Mouse (Mus musculus): Measurements from ENCODE around the gene Prkar2a.

Prkar2a gene

DNA sequence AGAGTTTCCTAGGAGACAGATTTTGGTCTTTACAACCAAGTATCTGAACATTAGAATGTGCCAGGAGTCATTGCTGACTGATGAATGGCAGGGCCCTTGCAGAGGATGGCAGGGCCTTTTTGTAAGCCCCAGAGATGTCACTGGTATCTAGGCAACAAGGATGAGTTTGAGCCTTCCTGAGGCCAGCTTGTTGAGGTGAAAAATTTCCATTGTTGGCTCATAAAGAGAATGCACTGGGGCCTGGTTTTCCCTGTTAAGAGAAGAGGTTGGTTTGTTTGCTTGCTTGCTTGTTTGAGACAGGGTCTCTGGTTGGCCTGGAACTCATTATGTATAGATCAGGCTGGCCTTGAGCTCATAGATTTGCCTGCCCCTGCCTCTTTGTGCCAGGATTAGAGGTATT, 96.3 kb downstream of the Prkar2a start:
- no peaks in the 10 kb centered on the region for H3K9me3 ChIP-seq (ENCODE audit: low read length)
- H3K36me3 ChIP-seq (ENCODE audit: insufficient read depth, low read length) = peaks cover 29% of the 10 kb centered on the region
- H3K4me1 ChIP-seq (replicated peaks; ENCODE audit: low read depth, low read length) = peaks cover 58% of the 10 kb centered on the region
- H3K4me3 ChIP-seq (replicated peaks; ENCODE audit: low read length) = no peak overlapping the region
- H3K27me3 ChIP-seq (ENCODE audit: insufficient read depth, low read length) = no peaks in the 10 kb centered on the region
- TF ChIP-seq CTCF (conservative IDR thresholded peaks at IDR 0.05; ENCODE audit: low read length) (no peak), NANOG (IDR thresholded peaks at IDR 0.05; ENCODE audit: borderline replicate concordance, low read length) (no peak), POU5F1 (IDR thresholded peaks at IDR 0.05; ENCODE audit: borderline replicate concordance, low read length) (no peak)

DNA sequence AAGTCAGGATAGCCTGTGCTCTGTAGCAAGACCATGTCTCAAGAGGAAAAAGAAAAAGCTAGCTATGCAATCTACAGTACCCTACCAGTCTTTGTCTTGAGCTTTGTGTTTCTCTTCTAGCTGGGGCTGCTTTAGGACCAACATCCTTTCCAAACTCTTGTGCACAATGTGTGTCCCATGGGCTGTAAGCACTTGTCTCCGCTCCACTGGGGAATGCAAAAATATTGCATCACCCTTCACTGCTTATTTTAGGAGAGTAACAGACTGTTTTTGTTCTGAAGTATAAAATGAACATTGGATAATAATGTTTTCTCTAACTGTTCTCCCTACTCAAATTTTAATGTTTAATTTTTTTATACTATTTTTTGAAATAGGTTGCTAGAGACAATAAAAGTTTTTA, 97.4 kb downstream of the Prkar2a start:
- no peaks in the 10 kb centered on the region for H3K27me3 ChIP-seq (ENCODE audit: insufficient read depth, low read length)
- H3K9me3 ChIP-seq (ENCODE audit: low read length) = no peaks in the 10 kb centered on the region
- peaks cover 29% of the 10 kb centered on the region for H3K36me3 ChIP-seq (ENCODE audit: insufficient read depth, low read length)
- peaks cover 58% of the 10 kb centered on the region for H3K4me1 ChIP-seq (replicated peaks; ENCODE audit: low read depth, low read length)
- no peak overlapping the region for H3K4me3 ChIP-seq (replicated peaks; ENCODE audit: low read length)
- TF ChIP-seq CTCF (conservative IDR thresholded peaks at IDR 0.05; ENCODE audit: low read length) (no peak), POU5F1 (IDR thresholded peaks at IDR 0.05; ENCODE audit: borderline replicate concordance, low read length) (no peak), NANOG (IDR thresholded peaks at IDR 0.05; ENCODE audit: borderline replicate concordance, low read length) (no peak)

DNA sequence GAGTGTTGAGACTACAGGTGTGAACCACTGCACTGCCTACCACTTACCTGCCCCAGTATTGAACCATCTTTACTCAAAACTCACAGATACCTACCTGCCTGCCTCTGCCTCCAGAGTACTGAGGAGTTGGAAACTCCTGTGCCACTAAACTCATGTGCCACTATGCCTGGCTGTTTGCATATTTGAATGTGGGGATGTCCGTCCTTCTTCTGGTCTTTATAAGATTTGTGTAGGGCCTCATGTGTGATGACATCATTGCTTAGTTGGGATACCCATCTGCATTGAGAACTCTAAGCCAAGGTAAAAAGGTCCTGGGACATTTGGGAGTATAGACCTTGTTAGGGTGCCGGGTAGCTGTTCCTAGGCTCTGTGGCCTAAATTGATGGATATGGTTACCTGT, 98.0 kb downstream of the Prkar2a start:
- H3K27me3 ChIP-seq (ENCODE audit: insufficient read depth, low read length) = no peaks in the 10 kb centered on the region
- no peak overlapping the region for H3K4me3 ChIP-seq (replicated peaks; ENCODE audit: low read length)
- H3K9me3 ChIP-seq (ENCODE audit: low read length) = no peaks in the 10 kb centered on the region
- TF ChIP-seq NANOG (IDR thresholded peaks at IDR 0.05; ENCODE audit: borderline replicate concordance, low read length) (no peak), CTCF (conservative IDR thresholded peaks at IDR 0.05; ENCODE audit: low read length) (no peak), POU5F1 (IDR thresholded peaks at IDR 0.05; ENCODE audit: borderline replicate concordance, low read length) (no peak)
- H3K36me3 ChIP-seq (ENCODE audit: insufficient read depth, low read length) = peaks cover 29% of the 10 kb centered on the region
- peaks cover 58% of the 10 kb centered on the region for H3K4me1 ChIP-seq (replicated peaks; ENCODE audit: low read depth, low read length)

DNA sequence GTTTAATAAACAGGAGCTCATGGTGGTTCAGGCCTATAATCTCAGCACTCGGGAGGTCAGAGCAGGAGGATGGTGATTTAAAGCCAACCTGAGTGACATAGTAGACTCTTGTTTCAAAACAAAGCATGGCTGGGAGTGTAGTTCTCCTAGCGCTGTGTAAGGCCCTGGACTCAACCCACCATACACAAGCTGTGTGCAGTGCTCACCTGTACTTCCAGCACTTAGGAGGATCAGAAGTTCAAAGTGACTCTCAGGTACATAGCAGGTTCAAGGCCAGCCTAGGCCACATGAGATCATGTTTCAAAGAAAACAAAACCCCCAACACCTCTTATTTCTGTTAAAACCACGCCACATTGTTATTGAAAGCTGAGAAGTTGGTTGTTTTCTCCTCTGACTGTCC, 99.6 kb downstream of the Prkar2a start:
- Histone ChIP-seq H3K4me3 (replicated peaks; ENCODE audit: low read length) (no peak overlapping the region), H3K4me1 (replicated peaks; ENCODE audit: low read depth, low read length) (peaks cover 56% of the 10 kb centered on the region), H3K36me3 (ENCODE audit: insufficient read depth, low read length) (peaks cover 29% of the 10 kb centered on the region), H3K9me3 (ENCODE audit: low read length) (no peaks in the 10 kb centered on the region), H3K27me3 (ENCODE audit: insufficient read depth, low read length) (no peaks in the 10 kb centered on the region)
- TF ChIP-seq NANOG (IDR thresholded peaks at IDR 0.05; ENCODE audit: borderline replicate concordance, low read length) = no peak
- no peak for TF ChIP-seq POU5F1 (IDR thresholded peaks at IDR 0.05; ENCODE audit: borderline replicate concordance, low read length)
- TF ChIP-seq CTCF (conservative IDR thresholded peaks at IDR 0.05; ENCODE audit: low read length) = no peak

DNA sequence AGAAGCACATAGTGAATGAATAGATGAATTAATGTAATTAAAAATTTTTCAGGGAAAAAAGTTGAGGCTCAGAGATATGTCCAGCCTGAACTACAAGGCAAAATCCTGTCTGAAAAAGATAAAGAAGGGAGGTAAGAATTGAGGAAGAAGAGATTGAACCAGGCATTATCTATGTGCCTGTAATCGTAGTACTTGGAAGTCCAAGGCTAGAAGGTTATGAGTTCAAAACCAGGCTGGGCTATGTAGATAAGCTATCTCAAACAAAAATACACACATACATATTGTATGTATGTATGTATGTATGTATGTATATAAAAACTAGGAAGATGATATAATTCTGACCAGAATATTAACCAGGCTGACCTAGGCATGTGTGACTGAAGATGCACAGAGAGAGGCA, 103.2 kb downstream of the Prkar2a start:
- Histone ChIP-seq H3K36me3 (ENCODE audit: insufficient read depth, low read length) (peaks cover 30% of the 10 kb centered on the region), H3K4me3 (replicated peaks; ENCODE audit: low read length) (no peak overlapping the region), H3K9me3 (ENCODE audit: low read length) (no peaks in the 10 kb centered on the region), H3K4me1 (replicated peaks; ENCODE audit: low read depth, low read length) (peaks cover 73% of the 10 kb centered on the region), H3K27me3 (ENCODE audit: insufficient read depth, low read length) (no peaks in the 10 kb centered on the region)
- TF ChIP-seq NANOG (IDR thresholded peaks at IDR 0.05; ENCODE audit: borderline replicate concordance, low read length) (no peak), CTCF (conservative IDR thresholded peaks at IDR 0.05; ENCODE audit: low read length) (no peak), POU5F1 (IDR thresholded peaks at IDR 0.05; ENCODE audit: borderline replicate concordance, low read length) (no peak)

DNA sequence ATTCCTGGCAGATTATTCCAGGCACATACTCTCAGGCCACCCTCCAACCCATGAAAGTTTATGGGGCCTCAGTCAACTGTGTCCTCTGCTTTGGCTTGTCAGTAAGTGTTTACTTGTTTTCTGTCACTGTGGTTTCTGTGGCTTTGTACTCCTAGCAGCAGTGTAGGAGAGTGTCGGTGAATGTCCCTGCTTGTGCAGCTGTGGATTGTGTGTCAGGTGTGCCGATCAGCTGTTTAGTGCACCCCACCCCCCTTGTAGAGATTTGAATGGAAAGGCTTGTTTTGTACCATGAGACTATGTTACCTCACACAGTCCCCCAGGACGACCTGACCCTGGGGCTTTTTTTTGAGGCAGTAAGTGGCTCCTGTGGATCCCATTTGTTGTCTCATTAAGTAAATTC, 103.6 kb downstream of the Prkar2a start:
- H3K4me3 ChIP-seq (replicated peaks; ENCODE audit: low read length) = no peak overlapping the region
- peaks cover 74% of the 10 kb centered on the region for H3K4me1 ChIP-seq (replicated peaks; ENCODE audit: low read depth, low read length)
- H3K27me3 ChIP-seq (ENCODE audit: insufficient read depth, low read length) = no peaks in the 10 kb centered on the region
- TF ChIP-seq CTCF (conservative IDR thresholded peaks at IDR 0.05; ENCODE audit: low read length) (no peak), POU5F1 (IDR thresholded peaks at IDR 0.05; ENCODE audit: borderline replicate concordance, low read length) (no peak), NANOG (IDR thresholded peaks at IDR 0.05; ENCODE audit: borderline replicate concordance, low read length) (no peak)
- peaks cover 31% of the 10 kb centered on the region for H3K36me3 ChIP-seq (ENCODE audit: insufficient read depth, low read length)
- no peaks in the 10 kb centered on the region for H3K9me3 ChIP-seq (ENCODE audit: low read length)

DNA sequence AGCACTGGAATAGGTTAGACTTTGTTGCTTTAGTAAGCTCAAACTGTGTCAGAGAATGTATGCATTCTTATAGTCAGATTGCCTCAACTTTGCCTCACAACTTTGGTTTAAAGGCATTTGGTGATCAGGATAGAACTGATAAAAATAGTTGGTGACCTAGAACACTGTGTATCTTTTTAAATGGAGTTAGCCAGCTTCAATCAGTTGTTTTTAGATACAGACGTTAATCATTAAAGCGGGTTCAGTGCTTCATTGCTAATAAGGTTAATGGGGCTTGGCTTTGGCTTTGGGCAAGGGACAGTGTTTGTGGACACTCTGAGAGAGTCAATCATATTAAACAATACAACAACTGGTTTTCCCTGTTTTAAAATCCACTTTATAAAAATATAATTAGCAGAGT, 106.2 kb downstream of the Prkar2a start:
- TF ChIP-seq NANOG (IDR thresholded peaks at IDR 0.05; ENCODE audit: borderline replicate concordance, low read length) (no peak), POU5F1 (IDR thresholded peaks at IDR 0.05; ENCODE audit: borderline replicate concordance, low read length) (no peak), CTCF (conservative IDR thresholded peaks at IDR 0.05; ENCODE audit: low read length) (no peak)
- H3K4me1 ChIP-seq (replicated peaks; ENCODE audit: low read depth, low read length) = peaks cover 63% of the 10 kb centered on the region
- no peak overlapping the region for H3K4me3 ChIP-seq (replicated peaks; ENCODE audit: low read length)
- H3K36me3 ChIP-seq (ENCODE audit: insufficient read depth, low read length) = peaks cover 42% of the 10 kb centered on the region
- no peaks in the 10 kb centered on the region for H3K9me3 ChIP-seq (ENCODE audit: low read length)
- no peaks in the 10 kb centered on the region for H3K27me3 ChIP-seq (ENCODE audit: insufficient read depth, low read length)

DNA sequence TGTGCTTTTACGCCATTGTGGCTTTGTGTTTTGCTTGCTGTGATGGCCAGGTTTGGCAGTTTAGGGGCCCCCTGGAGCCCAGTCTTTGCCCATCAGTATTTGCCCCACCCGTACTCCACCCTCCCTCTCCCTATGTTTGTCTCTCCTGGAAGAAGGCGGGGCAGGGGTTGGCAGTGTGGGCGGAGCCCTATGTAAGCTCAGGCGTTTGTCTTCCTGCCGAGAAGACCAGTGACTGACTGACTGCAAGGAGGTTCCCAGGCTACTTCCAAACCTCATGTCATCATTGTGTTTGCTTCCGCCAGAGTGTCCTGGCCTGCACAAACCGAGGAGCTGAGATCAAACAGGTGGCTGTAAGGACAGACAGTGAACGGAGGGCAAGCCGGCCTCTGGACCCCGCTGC, 106.6 kb downstream of the Prkar2a start:
- Histone ChIP-seq H3K27me3 (ENCODE audit: insufficient read depth, low read length) (no peaks in the 10 kb centered on the region), H3K36me3 (ENCODE audit: insufficient read depth, low read length) (peaks cover 43% of the 10 kb centered on the region), H3K4me1 (replicated peaks; ENCODE audit: low read depth, low read length) (peaks cover 62% of the 10 kb centered on the region), H3K4me3 (replicated peaks; ENCODE audit: low read length) (peak overlapping the region; percentile 55), H3K9me3 (ENCODE audit: low read length) (no peaks in the 10 kb centered on the region)
- TF ChIP-seq POU5F1 (IDR thresholded peaks at IDR 0.05; ENCODE audit: borderline replicate concordance, low read length) (no peak), CTCF (conservative IDR thresholded peaks at IDR 0.05; ENCODE audit: low read length) (no peak), NANOG (IDR thresholded peaks at IDR 0.05; ENCODE audit: borderline replicate concordance, low read length) (no peak)

DNA sequence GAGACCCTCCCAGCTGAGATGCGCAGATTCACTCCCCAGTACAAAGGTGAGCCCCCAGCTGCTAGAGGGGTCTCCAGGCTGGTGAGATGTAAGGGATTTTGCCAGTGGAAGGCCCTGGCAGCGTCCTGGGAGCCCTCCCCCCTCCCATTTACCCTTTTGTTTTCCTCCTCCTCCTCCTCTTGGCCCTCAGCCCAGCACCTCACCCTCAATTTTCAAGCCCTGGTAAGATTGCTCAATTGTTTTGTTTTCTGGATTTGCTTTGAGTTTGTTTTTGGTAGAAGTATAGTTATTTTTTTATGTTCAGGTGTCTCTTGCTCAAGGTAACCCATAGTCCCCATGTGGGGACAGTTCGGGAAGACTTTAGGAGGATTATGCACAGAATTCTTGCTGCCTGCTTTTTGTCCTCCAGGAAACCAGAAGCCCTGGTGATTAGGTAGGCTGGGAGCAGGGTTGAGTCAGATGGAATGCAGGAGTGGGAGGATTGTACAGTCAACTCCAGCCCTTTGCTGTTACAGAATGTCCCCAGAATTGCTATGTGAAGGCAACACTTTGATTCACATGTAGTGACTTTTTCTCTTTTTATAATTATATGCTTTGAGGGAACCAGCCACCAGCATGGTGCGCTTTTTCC, 107.4 kb downstream of the Prkar2a start:
- Histone ChIP-seq H3K27me3 (ENCODE audit: insufficient read depth, low read length) (no peaks in the 10 kb centered on the region), H3K4me1 (replicated peaks; ENCODE audit: low read depth, low read length) (peaks cover 56% of the 10 kb centered on the region), H3K4me3 (replicated peaks; ENCODE audit: low read length) (peak overlapping the region; percentile 55), H3K9me3 (ENCODE audit: low read length) (no peaks in the 10 kb centered on the region), H3K36me3 (ENCODE audit: insufficient read depth, low read length) (peaks cover 49% of the 10 kb centered on the region)
- TF ChIP-seq CTCF (conservative IDR thresholded peaks at IDR 0.05; ENCODE audit: low read length) (no peak), POU5F1 (IDR thresholded peaks at IDR 0.05; ENCODE audit: borderline replicate concordance, low read length) (no peak), NANOG (IDR thresholded peaks at IDR 0.05; ENCODE audit: borderline replicate concordance, low read length) (no peak)

All from E14TG2a.4 (cell line).